Mouse (Mus musculus) induced T-regulatory cell, adult 2 months (primary cell): ENCODE results near the gene Arpp21.

ENCODE experiments used
- DNase-seq: peaks from one replicate; pipeline ENCODE4 v3.0.0-alpha.2; 2012; ENCODE audit warnings: low read depth

Gene Arpp21

DNA sequence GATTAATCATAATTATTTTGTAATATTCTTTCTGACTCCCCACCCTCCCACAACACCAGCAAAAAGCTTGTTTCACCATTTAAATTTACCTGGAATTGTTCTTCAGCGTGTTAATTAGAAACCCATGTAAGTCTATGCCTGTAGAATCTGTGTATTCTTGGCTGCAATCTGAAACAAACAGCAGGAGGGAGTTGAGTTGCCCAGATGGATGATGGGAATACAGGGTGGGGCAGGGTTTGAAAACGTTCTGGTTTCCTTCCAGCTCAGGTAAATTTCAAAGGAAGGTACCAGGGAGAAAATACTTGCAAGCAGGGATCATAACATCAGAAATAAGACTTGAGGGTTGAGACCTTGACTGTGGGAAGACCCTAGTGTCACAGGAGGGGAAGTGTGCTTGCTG, 58.2 kb downstream of the Arpp21 start:
- DNase-seq = no peak

DNA sequence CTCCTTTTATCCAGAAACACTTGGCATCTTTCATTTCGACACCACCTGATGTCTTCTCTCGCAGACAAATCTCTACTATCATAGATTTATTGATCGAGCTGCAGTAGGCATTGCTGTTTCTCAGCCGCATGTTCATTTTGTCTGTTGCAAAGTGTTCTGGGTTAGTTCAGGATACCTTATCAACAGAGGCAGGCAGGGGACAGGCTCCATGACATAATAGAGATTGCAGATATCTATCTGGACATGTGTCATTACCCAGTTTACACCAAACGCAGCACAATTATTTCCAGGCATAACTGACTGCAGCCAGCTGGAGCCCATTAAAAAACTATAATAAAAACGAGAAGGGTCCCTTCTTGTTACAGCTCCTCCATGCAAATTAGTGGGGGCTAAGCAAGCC, 59.4 kb downstream of the Arpp21 start:
- DNase-seq = no peak

DNA sequence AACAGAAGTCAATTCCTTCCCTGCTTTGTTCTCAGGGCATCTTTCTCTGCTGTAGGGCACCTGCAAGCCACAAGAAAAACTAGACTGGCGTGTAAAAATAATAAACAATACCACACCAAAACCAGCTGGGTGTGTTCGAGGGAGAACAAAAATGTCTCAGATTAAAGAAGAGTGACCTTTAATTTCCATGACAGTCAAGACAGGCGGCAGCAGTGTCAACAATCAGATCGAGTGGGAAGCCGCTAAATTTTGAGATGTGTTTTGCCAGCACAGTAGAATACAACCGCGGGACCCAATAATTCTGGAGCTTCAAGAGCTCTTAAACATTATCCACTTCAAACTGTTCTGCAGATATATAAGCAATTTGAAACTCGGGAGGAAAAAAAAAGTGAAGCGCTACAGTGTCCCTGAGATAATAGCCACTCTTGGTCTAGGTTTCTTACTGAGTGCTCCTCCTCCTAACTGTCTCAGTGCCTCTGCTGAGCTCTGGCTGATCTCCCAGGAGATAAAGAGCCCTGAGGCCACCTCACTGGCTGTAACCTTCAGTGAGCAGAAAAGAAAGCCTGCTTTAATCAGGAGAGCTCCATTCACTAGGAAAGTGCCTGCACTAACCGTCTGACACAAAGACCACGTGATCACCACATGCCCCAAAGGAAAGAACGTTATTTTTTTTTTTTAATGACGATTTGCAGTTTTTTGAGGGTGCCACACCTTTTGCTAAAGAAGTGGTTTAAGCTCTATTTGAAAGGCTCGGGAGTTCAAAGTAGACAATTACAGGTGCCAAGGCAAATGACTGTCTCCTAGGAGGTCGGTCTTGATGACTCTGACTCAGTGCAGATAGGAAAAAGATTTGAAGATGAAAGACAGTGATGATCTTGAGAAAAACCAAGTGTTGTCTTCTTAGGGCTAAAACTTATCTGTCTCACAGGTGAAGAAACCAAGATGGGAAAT, 61.1 kb downstream of the Arpp21 start:
- peak; percentile 61 for DNase-seq

DNA sequence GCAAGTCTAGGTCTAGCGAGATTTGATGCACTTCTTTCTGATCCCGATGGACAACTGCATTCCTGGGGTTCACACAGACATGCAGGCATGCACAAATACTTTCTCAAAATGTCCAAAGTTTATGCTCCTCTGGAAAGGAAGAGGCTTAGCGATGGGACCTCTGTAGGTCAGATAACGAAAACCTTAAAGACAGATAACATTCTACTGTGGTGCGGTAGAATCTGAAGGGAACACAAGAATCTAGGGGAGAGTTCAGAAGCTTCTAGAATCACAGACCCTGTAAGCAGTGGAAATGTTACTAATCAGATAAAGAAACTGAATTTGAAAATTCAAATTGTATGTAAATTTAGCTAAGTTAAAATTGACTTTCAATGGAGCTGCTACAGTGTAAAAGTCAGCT, 62.0 kb downstream of the Arpp21 start:
- DNase-seq = no peak

DNA sequence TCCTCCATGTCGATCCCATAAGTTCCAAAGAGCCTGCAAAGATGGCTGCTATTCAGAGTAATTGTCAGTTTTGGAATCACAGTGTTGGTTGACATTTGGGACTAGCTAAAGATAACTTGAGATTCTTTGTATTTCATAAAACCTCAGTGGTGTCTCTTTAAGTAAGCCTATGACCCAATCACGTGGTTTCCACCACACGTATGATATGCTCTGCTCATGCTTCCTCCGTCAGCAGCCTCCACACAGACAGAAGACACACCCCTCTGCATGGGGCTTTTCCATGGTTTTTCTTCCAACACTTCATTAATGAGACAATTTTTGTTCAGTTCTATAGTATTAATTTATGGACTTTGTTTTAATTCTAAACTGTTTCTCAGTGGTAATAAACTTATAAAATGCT, 71.1 kb downstream of the Arpp21 start:
- no peak for DNase-seq

DNA sequence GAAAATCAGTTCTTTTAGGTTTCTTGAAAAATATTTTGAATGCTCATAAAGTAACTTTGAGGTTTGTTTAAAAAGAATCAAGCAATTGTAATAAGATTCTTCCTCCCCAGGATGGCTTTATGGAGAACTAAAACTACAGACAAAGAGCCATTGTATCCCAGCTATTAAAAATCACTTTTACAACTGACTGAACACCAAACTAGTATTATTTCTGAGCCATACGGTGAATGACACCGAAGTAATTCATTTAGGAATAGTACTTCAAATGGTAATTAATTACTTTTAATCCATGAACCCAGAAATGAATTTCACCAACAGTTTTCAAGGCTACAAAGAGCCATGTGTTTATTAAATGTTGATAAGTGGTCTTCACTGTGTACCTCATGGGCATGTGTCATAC, 74.8 kb downstream of the Arpp21 start:
- DNase-seq = no peak

DNA sequence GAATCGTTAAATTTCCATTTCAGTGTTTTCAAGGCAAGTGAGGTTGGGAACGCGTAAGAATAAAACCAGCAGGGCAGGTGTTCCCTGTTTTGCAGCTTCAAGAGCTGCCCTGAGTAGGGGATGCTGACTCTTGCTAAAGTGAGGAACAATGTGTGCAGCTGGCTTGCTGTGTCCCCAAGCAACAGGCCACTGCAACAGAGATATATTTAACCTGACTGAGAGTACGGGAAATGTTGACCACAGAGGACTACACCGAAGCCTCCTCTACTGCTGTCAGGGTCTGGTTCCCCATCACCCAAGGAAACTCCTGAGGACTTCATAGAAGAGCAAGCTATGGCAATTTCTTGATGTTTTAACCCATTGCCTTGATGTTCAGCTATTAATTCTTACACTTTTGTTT, 81.8 kb downstream of the Arpp21 start:
- DNase-seq = no peak

DNA sequence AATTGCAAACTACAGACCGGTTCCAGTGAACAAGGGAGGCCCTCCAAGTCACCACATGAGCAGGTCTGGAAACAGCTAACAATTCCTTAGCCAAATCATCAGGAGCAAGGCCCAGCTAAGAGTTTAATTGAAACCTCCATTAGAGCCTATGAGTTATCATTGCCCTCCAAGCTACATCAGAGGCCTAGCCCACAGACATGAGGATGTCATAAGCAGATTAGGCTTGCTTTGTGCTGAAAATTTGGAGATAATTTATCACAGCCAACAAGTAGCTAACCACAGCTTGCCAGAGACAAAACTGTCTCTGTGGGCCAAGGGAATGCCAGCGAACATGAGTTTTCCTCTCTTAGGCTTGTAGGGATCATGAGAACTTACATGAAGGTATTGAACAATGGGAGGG, 83.0 kb downstream of the Arpp21 start:
- no peak for DNase-seq

DNA sequence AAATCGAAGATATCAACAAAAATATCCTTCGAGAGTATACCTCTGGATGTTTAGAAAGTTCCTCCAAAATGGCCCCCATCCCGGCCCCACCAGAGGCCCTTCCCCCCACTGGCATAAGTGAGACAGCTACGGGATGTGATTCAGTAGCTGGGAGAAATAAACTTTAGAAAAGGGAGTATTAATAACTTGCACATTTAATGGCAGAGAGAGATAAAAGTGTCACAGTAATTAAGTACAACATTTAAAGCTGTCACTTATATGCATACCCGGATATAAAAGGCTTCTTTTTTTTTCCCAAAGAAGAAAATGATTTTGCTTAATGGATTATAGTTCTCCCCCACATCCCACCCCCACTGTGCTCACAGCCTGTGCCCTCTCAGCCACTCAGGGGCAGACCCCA, 84.6 kb downstream of the Arpp21 start:
- DNase-seq = no peak

DNA sequence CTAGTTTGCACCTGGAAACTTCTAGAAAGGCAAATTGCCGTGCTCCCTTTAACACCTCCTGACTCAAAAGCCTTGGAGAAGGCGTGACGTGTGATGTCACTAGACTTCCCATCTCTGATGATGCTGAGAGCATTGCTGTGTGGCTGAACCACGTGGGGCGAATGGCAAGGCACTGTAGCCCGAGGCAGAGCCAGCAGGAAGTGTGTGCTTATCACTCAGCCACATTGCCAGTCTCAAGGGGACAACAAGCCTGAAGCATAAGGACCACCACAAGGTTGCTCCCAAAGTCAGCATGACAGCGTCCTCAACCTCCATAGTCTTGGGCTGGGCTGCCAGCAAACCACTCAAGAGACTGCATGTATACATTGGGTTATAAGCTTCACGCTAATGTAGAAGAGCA, 95.1 kb downstream of the Arpp21 start:
- DNase-seq = no peak

DNA sequence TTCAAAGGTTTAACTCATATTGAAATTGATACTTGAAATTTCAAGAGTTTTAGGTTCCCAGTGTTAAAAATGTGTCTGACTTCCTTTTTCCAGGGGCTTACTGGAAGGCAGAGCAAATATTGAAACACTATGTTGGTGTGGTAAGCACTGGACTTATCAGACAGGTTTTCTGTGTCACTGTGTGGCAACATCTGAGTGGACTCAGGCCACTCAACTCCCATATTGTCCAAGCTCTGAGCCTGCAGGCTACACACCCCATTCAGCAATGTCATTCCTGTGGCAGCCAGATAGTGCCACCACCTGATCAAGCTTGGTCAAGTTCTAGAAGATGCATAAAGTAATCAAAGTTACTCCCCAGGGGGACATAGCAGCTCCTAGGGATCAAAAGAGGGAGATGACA, 97.9 kb downstream of the Arpp21 start:
- DNase-seq = no peak

DNA sequence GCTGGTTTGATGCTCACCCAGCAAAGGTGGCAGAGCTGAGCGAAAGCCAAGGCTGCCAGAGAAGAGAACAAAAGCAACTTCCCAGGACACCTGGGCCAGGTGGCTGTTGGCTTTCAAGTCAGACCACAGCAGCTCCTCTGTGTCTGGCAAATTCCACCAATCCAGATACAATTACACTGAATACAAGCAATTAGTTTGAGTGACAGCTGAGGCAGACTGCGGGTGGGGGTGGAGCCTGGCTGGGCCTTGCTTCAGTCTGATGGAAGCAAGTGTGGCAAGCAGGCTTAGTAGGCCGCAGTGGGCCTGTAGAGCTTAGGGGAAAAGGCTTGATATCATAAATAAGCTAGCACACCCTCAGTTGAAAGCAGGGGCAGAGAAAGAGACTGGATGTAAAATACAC, 104.9 kb downstream of the Arpp21 start:
- no peak for DNase-seq

DNA sequence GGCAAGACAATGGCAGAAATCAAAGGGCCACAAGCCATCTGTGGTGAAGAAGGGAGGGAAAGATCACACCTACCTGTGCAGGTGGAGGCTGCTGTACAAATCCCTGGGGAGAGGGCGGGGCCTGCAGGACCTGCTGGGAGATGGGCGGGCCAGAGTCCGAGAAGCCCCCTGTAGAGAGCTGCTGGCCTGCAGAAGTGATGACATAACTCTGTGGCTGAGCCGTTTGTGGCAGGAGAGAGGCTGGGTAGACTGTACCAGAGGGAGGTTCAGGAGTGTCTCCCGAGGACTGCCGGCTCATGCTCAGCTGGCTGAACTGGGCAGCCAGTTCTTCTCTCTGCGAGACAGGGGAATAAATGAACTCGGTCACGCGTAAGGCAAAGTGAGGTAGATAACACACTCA, 111.1 kb downstream of the Arpp21 start:
- DNase-seq = no peak

DNA sequence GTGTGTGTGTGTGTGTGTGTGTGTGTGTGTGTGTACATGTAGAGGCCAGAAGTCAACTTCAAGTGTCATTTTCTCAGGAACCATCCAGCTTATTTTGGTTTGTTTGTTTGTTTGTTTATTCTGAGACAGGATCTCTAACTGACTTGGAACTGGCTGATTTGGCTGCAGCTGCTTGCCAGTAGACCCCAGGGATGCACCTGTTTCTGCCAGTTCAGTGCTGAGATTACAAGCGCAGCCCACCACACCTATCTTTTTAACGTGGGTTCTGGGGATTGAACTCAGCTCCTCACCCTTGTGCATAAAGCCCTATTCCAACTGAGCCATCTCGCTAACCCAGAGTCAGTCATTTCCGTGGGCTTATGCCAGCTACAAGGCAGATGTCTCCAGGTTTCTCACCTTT, 111.6 kb downstream of the Arpp21 start:
- no peak for DNase-seq

DNA sequence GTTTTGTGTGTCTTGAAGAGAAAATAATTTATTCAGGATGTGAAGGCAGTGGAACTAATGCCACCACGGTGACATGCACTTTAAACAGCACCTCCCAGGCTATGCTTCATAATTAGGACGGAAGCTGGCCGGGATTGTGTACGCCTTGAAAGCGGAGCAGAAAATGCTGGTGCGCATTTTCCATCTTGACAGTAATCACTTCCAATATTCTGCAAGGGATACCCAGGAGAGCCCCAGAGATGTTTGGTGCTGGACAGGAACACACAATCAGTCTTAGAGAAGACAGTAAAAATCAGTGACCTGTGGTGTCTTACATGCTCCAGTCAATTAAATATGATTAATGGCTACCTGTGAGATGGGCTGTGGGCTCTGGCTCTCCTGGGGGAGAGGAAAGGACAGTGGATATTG, 112.3 kb downstream of the Arpp21 start:
- DNase-seq = no peak

DNA sequence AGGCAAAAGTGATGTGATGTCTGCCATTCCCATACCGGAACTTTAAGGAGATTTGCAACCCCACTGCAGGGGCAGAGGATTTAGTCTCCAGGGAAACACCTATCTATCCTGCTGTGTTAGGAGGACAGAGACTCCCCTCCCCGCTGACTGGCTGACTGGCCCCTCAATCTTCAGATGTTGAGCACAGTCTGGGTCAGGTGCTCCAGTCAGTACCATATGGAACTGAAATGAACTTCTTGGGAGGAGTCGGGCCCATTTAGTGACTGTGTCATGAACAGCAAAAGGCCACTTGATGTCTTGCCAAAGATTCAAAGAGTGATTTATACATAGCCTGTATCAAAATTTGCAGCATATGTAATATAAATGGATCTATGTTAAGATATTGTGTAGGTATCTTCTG, 116.2 kb downstream of the Arpp21 start:
- DNase-seq = no peak

DNA sequence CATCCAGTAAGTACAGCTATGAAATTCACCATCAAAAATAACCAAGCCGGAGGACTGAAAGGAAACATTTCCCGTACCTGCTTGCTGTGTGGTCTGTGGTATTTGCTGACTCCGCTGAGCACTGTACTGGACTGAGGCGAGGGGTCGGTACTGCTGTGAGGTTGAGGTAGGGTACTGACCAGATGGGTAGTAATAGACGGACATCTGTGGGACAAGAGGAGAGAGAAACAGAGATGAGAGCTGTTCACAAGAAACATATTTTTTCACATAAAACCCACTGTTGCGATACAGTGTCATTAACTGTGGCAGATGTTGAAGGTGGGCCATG, 116.7 kb downstream of the Arpp21 start:
- no peak for DNase-seq

DNA sequence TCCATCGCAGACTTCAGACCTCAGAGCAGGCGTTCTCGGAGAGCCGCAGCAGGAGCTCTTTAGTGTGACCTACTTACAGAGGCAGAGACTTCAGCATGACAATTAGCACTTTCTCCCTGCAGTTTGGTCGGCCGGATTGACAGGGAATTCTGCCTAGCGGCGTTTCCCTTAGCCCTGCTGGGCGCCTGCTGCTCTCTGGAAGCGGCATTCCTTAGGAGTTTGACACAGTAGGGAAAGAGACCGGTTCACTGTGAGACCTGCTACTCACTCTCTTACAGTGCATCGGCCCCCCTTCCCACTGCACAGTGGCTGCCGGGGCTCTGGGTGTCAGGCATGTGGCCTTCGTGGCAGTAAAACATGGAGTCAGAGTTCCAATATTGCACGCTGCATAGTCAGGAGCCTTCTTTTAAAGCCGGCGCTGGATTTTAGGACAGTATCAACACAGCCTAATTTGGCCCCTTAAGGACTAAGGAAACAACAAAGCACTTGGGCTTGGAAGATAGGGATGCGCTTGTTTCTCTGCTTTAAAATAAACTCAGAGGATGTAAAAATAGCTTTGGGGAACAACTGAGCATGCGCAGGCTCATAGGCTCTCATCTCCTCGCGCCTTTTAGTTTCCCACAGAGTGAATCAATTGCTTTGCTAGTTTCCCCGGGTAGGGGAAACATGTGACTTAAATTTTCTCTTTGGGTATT, 117.2 kb downstream of the Arpp21 start:
- DNase-seq = no peak

DNA sequence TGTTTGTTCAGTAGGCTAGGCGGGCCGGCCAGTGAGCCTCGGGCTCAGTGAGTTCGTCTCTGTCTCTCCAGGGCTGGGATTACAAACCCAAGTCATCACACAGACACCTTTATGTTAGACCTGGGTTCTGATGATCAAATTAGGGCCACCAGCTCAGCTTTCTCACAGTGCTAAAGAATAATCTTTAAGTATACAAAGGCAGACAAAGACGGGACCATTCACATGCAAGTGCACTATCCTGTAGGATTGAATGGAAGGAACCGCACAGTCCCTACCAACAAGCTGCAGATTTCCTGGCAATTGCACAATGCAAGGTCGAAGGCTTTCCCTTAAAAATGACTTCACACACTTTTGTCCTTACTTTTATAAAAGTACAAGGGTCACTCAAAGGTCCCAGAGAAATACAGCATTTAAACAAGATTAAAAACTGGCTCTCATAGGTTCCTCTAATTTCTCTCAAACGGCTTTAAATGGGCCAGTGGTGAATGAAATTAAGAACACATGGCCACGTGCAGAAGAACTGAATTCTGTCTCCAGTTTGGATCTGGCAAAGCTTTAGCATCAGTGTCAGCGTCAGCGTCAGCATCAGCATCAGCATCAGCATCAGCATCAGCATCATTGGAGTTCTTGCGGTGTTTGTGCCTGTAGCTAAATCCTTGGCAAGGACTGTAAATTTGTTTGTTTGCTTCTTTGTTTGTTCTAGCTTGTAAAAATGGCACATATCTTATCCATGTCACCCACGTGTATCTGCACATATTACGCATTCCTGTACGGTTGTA, 117.9 kb downstream of the Arpp21 start:
- DNase-seq = no peak

DNA sequence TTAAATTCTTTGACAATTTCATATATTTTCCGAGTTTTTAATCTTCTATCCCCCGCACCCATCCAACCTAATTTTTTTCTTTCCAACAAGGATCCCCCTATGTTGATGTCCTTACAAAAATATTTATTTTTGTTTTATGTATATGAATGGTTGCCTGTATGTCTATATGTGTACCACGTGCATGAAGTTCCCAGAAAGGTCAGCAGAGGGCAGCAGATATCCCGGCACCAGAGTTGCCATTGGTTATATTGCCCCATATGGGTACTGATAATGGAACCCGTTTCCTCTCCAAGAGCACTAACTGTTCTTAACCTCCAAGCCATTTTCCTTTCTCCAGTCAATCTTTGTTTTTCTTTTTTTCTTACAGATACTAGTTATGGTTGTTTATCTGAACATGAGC, 124.1 kb downstream of the Arpp21 start:
- DNase-seq = peak; percentile 34

DNA sequence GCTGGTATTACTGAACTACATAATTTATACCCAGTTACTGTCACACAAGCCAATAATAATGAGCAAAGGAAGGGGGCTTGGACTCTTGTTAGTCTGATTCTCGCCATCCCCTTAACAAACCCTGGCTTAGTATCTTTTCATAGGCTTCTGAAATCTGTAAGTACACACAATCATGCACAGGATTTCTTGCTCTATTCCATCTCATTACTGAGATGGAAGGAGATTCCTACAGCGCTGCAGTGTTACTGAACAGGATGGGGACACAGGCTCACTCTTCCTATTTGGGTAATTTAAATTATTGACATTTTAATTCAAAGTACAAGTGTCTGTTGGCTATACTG, 132.9 kb downstream of the Arpp21 start:
- no peak for DNase-seq

DNA sequence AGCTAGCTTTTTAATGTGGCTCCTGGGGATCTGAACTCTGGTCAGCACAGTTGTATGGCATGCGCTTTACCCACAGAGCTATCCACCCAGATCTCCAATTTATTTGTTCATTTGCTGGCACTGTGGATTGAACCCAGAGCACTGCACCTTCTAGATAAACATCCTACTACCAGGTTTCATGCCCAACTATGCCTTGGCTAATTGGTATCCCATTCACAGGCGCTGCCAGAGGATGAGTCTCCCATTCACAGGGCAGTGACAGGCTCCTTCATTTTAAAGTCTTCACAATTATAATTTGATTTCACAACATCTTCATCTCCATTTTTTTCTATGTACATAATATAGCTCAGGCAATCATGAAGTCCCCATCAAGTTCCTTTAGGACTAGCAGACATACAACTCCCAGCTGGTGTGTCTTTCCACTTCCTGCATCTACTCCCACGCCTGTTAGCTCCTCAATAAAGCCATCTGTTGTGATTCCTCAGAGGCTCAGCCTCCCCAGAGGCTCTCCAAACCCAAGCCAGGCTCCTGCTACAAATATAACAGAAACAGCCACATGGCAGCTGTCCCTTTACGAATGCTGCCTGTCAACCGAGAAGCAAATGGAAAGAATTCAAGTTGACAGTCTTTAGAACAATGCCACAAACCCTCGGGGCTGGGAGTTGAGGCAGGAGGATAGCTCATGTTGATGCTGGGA, 133.4 kb downstream of the Arpp21 start:
- no peak for DNase-seq
